Mouse (Mus musculus): ENCODE data around the gene Cmtm6. TPM values are rescaled to one million over a fixed set of nuclear protein-coding genes. Genes with fewer than 3 reads are reported as not detected.

Gene Cmtm6
- polyA plus RNA-seq, 1 experiment from 2014 or later = 56.7 TPM

Other genes with a start within 250 kb of the Cmtm6 start
- not detected in 2 replicates for gene Ccr4, start 226.2 kb upstream of the Cmtm6 start, polyA plus RNA-seq (2014; fragmentation: Nextera tagmentation; extraction: Ambion mirVana)
- gene C130032M10Rik, start 215.4 kb upstream of the Cmtm6 start, polyA plus RNA-seq (2014; fragmentation: Nextera tagmentation; extraction: Ambion mirVana) = not detected in 2 replicates
- gene Trim71, start 166.7 kb upstream of the Cmtm6 start, polyA plus RNA-seq (2014; fragmentation: Nextera tagmentation; extraction: Ambion mirVana) = 1.4 and 1.6 TPM in 2 replicates
- gene Cnot10, start 90.9 kb upstream of the Cmtm6 start, polyA plus RNA-seq (2014; fragmentation: Nextera tagmentation; extraction: Ambion mirVana) = 64.6 and 69.9 TPM in 2 replicates
- gene Dync1li1, start 42.3 kb upstream of the Cmtm6 start, polyA plus RNA-seq (2014; fragmentation: Nextera tagmentation; extraction: Ambion mirVana) = 56.0 and 64.3 TPM in 2 replicates
- 97.4 and 101 TPM in 2 replicates for gene Cmtm7, start 50.7 kb downstream of the Cmtm6 start, polyA plus RNA-seq (2014; fragmentation: Nextera tagmentation; extraction: Ambion mirVana)
- 54.3 and 58.8 TPM in 2 replicates for gene Cmtm8, start 113.0 kb downstream of the Cmtm6 start, polyA plus RNA-seq (2014; fragmentation: Nextera tagmentation; extraction: Ambion mirVana)
- gene Gpd1l, start 202.9 kb downstream of the Cmtm6 start, polyA plus RNA-seq (2014; fragmentation: Nextera tagmentation; extraction: Ambion mirVana) = 11.7 TPM in 2 replicates
- gene Osbpl10, start 247.5 kb downstream of the Cmtm6 start, polyA plus RNA-seq (2014; fragmentation: Nextera tagmentation; extraction: Ambion mirVana) = 1.6 and 2.1 TPM in 2 replicates

Measured in stomach, embryonic 14.5 days (tissue).